Mouse (Mus musculus) splenic B cell, adult 2 months (primary cell): ENCODE measurements at regions not wholly inside any gene's neighbourhood (a gene's known extent, or its start where the extent isn't known, plus 50 kb on each side); places are given as distances from the start of the nearest gene placed in this dataset.
A peak's percentile ranks its signal among the peaks of the same experiment; 100 is the strongest.

Source experiments
- DNase-seq: peaks from one replicate; pipeline ENCODE4 v3.0.0-alpha.2; 2011; ENCODE audit warnings: low read depth, low spot score
- H3K27me3 ChIP-seq: 2 replicates; pipeline ENCODE4 v1.6.1; 2012; ENCODE audit warnings: mild to moderate bottlenecking, low read length, moderate library complexity, mixed read lengths; ENCODE audit not compliant: control insufficient read depth, poor library complexity, insufficient read depth, severe bottlenecking
- H3K36me3 ChIP-seq: 2 replicates; pipeline ENCODE4 v1.6.1; 2012; ENCODE audit warnings: mild to moderate bottlenecking, low read length, moderate library complexity, mixed read lengths; ENCODE audit not compliant: control insufficient read depth, poor library complexity, insufficient read depth, severe bottlenecking

DNA sequence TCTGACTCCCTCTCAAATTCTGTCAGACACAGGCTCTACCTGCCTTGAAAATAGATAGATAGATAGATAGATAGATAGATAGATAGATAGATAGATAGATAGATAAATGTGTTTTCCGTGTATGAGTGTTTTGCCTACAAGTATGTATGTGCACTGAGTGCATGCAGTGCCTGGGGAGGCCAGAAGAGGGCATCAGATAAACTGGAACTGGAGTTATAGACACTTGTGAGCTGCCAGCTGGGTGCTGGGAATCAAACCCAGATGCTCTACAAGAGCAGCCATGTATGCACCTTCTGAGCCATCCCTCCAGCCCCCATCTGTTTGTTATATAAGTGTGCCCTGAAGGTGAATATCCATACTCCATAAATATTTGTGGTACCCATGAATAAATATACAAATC, 236.4 kb upstream of the Hes1 start:
- peak; percentile 23 for DNase-seq
- no peaks in the 10 kb centered on the region for H3K36me3 ChIP-seq
- H3K27me3 ChIP-seq, result no peaks in the 10 kb centered on the region

GRCm38 (mm10) chr16:29829457-29829856, 234.7 kb upstream of the Hes1 start:
- no peaks in the 10 kb centered on the region for H3K27me3 ChIP-seq
- no peaks in the 10 kb centered on the region for H3K36me3 ChIP-seq
- DNase-seq, result no peak

DNA sequence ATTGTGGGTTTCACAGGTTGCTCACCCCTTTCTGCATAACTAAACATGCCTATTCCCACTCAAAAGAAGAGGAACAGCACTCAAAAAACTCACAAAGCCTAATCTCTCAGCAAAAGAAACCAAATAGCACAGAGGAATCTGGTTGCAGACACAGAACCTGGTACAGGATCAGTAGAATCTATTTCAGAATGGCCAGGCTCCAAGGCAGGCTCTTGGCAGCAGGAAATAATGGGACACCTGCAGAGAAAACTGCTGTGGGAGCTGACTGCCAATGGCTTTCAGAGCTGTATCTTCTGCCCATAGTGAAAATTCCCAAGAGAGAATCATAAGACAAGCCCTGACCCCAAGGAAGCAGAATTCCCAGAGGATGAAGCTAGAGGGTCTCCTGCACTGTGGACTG, 234.1 kb upstream of the Hes1 start:
- no peak for DNase-seq
- H3K36me3 ChIP-seq, result no peaks in the 10 kb centered on the region
- H3K27me3 ChIP-seq, result no peaks in the 10 kb centered on the region

- DNase-seq, result no peak
- H3K36me3 ChIP-seq, result no peaks in the 10 kb centered on the region
- H3K27me3 ChIP-seq, result no peaks in the 10 kb centered on the region
Observed at GRCm38 (mm10) chr16:29833298-29833697, 230.9 kb upstream of the Hes1 start.

- DNase-seq, result no peak
- Histone ChIP-seq H3K36me3 (no peaks in the 10 kb centered on the region), H3K27me3 (no peaks in the 10 kb centered on the region)
Observed at GRCm38 (mm10) chr16:29833875-29834274, 230.3 kb upstream of the Hes1 start.

GRCm38 (mm10) chr16:29834669-29835068, 229.5 kb upstream of the Hes1 start:
- DNase-seq, result peak; percentile 54
- no peaks in the 10 kb centered on the region for H3K36me3 ChIP-seq
- no peaks in the 10 kb centered on the region for H3K27me3 ChIP-seq

DNA sequence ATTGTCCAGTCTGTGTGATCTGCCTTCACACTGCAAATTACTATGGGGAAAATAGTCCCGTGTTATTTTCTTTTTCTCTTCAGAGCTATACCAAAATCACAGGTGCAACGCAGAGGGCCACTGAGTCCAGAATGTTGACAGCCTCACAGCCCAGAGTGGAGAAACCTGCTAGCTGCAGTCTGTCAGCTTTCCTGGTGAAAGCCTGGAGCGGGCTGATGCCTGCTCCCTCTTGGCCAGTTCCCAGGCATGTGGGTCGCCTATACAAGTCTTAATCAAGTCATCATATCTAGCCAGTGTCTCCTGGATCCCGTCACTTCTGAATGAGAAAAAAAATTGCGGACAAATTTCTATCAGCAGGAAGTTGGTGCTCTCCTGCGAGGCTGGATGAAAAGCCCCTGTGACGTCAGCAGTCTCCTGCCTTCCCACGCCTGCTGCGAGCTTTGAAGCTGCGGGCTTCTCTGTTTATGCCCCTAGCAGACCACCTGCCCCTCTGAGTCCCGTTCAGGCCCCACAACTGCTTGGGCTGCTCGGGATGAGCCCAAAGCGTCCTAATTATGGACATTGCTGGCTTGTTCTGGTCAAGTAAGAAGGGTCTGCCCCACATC, 227.1 kb upstream of the Hes1 start:
- no peaks in the 10 kb centered on the region for H3K36me3 ChIP-seq
- no peak for DNase-seq
- no peaks in the 10 kb centered on the region for H3K27me3 ChIP-seq

- Histone ChIP-seq H3K27me3 (no peaks in the 10 kb centered on the region), H3K36me3 (no peaks in the 10 kb centered on the region)
- DNase-seq, result no peak
Observed at GRCm38 (mm10) chr16:29837874-29838273, 226.3 kb upstream of the Hes1 start.

- no peaks in the 10 kb centered on the region for H3K36me3 ChIP-seq
- peak; percentile 51 for DNase-seq
- no peaks in the 10 kb centered on the region for H3K27me3 ChIP-seq
Observed at GRCm38 (mm10) chr16:29838981-29839661, 225.1 kb upstream of the Hes1 start.

- no peak for DNase-seq
- Histone ChIP-seq H3K27me3 (no peaks in the 10 kb centered on the region), H3K36me3 (no peaks in the 10 kb centered on the region)
Observed at GRCm38 (mm10) chr16:29839662-29840001, 224.6 kb upstream of the Hes1 start.

GRCm38 (mm10) chr16:29840412-29840811, 223.8 kb upstream of the Hes1 start:
- DNase-seq, result no peak
- no peaks in the 10 kb centered on the region for H3K36me3 ChIP-seq
- H3K27me3 ChIP-seq, result no peaks in the 10 kb centered on the region

GRCm38 (mm10) chr16:29841132-29841531, 223.1 kb upstream of the Hes1 start:
- no peak for DNase-seq
- H3K36me3 ChIP-seq, result no peaks in the 10 kb centered on the region
- no peaks in the 10 kb centered on the region for H3K27me3 ChIP-seq

DNA sequence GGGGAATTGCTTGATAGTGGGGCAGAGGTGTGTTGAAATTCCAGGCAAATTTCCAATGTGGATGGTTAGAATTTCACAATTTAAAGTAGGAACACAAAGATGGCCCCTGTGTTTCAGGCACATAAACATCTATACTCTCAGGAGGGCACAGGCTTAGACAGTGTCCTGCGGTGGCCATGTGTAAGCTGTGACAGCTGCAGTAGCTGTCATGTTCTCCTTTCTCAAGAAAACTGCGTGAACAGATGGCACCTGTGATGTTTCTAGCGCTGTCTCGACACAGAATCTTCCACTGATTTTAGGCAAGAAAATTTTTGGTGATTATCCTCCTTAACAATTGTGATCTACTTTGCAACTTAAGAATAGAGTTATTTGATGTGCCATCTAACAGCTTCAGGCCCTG, 222.1 kb upstream of the Hes1 start:
- no peaks in the 10 kb centered on the region for H3K36me3 ChIP-seq
- no peaks in the 10 kb centered on the region for H3K27me3 ChIP-seq
- no peak for DNase-seq

DNA sequence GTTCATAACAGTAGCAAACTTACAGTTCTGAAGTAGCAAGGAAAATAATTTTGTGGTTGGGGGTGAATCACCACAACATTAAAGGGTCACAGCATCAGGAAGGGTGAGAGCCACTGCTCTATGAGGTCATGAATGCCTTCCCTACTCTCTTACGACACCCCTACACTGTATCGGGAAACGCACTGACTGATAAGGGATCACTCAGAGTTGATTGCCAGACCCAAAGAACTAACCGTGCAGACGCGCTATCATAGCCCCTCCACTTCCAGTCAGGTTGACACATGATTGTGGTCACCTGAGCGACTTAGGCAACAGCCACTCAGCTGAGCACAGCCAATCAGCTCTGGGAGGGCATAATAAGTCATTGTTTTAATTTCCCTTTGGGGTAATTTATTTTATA, 220.7 kb upstream of the Hes1 start:
- Histone ChIP-seq H3K27me3 (no peaks in the 10 kb centered on the region), H3K36me3 (no peaks in the 10 kb centered on the region)
- DNase-seq, result no peak

- DNase-seq, result no peak
- Histone ChIP-seq H3K36me3 (no peaks in the 10 kb centered on the region), H3K27me3 (no peaks in the 10 kb centered on the region)
Observed at GRCm38 (mm10) chr16:29844706-29845596, 219.2 kb upstream of the Hes1 start.
